Mouse (Mus musculus) inflammation-experienced regulatory T-cells, adult 6 months (primary cell): ENCODE measurements around the gene Alpl. TPM values are rescaled to one million over a fixed set of nuclear protein-coding genes. Genes with fewer than 3 reads are reported as not detected.

Source experiments
- ATAC-seq: one replicate; pipeline ENCODE4 v1.8.0; 2017
- polyA plus RNA-seq, 3 experiments: library from polyadenylated mRNA; unstranded; fragments of 100-300 nt; shearing (Covaris generic); gene quantifications; one replicate each; pipeline ENCODE4 v1.2.1; 2017

Gene Alpl
- polyA plus RNA-seq, 3 experiments from 2014 or later = 0.43 to 1.4 (median 1.4) TPM

DNA sequence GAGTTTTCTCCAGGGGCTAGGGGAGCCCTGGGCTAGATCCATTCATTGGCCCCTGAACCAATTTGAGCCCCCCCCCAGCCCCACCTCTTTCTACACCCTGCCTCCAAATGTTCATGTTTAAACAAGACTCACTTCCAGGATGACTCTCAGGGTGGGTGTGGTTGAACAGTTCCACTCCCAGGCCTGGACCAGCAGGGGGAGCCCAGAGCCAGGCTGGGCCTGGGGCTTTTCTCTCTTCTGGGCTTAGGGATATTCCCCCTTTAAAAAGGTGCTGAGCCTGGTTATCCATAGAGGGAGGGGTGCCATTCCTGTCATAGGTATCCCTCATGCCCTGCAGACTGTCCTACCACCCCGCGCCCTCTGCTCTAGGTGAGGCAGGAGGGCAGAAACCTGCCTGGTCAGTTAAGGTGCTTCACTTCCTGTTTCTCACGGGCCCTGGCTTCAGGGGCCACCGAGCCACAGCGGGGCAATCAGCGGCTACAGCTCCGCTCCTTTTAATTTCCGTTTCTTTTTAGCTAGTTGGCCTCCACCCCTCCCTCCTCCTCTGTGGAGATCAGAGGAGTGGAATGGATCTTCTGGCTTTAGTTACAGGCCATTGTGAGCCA, 82.1 kb downstream of the Alpl start:
- peak; percentile 32 for ATAC-seq

DNA sequence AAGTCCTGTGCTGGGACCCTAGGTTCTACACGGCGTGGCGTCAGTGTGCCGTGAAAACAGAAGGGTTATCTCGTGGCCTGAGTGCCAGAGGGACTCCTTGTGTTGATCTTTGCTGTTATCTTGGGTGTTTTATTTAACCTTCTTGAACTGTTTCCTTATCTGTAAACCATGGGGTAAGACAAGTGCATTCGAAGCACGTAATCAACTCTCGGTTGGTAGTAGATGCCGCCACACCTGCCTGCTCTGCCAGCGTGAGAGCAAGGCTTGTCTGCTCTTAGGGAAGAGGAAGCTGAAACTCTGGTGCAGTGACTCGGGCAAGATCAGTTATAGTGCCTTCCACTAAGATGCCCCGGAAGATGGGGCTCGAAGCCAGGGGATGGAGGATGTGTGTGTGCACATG, 83.2 kb downstream of the Alpl start:
- ATAC-seq = no peak

DNA sequence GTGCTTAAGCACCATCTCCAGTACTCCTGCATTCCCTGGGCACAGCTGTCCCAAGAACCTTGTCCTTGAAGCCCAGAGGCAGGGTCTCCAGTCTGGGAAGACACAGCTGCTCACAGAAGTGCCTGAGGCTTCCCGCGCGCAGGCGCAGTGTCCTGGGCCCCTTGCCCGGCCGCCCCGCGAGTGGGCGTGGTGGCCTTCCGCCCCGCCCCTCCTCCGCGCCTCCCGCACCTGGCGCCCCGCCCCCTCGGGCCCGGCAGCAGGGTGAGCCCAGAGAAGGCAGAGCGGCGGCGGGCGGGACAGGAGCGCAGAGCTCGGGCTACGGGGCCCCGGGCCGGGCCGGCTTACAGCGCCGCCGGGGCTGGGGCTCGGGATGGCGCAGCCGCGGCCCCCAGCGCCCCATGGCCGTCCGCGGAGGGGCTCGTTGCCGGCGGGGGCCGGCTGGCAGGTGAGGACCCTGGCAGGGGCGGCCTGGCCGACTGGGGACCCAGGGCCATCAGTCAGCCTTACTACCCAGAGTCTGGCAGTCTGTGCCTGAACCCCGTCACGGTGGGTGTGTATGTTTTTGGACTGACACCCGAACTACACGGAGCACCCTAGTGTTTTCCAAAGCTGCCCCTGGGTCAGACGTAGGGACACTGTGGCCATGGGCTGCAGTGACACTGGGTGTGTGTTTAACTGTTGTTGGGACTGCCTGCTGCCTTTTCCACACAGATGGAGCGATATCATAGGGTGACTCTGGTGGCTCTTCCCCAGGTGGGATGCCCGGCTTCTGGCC, 88.8 kb downstream of the Alpl start:
- peak; percentile 43 for ATAC-seq

DNA sequence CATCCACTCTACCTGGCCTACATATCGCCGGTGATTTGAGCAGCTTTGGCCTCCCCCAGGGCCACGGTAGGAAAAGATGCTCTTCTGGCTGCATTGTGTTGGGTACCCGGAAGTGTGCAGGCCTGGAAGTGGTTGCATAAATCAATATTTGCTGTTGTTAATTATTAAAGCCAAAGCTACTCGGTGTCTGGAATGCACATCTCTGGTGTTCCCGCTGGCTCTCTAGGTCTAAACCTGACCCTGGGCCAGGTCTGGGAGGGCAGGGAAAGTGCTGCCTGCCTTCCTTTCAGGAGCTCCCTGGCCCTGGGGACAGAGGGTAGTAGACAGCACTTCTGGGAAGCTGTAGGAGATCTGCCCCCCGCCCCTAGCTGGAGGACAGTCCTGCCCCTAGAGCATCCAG, 89.7 kb downstream of the Alpl start:
- ATAC-seq = no peak

DNA sequence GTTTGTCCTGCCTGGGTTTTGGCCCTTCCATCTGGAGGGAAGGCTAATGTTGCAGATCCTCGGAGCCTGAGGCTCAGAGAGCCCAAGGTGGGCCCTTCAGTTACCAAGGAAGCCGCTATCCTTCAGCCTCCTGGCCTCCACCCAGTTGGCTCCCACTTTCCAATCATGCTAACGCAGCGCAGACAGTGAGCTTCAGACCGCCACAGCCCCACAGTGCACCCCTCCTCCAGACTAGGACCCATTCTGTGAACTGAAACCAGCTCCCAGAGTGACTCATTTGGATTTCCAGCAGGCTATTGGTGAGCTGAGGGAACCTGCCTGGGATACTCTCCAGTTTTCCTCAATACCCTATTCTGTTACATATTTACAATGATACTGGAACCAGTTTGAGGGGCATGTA, 90.8 kb downstream of the Alpl start:
- ATAC-seq = no peak

DNA sequence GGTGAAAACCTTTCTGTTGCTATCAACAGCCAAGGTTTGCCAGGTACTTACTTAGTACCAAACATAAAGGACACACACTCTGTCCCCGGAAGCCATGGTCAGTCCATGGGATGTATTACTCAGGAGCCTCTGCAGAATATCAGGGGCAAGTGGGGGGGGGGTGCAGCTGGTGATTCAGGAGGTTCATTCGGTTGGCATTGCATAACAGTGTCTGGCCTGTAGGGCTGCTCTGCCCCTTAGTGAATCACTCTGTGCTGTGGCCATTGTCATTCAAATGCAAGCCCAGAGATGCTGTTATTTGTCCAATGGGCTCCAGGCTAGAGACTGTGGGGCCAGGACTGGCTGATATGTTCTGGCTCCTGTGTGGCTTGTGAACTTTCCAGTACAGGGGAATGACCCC, 91.6 kb downstream of the Alpl start:
- ATAC-seq = no peak

DNA sequence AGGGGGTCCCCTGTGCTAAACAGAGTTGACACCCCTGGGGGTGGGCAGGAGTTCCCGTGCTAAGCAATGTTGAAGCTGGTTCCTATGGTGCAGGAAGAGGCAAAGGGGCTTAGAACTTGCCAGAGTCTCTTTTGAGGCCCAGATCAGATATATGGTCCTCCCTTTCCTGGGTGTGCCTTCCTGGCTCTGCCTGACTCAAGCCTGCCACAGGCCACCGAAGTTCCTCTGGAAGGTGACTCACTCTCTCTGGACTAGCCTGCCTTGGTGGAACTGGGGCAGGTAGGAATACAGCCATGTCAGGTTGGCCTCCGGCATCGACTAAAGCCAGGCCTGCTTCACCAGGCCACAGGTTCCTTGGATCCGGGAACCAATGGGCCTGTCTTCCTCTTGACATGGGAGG, 93.1 kb downstream of the Alpl start:
- no peak for ATAC-seq

DNA sequence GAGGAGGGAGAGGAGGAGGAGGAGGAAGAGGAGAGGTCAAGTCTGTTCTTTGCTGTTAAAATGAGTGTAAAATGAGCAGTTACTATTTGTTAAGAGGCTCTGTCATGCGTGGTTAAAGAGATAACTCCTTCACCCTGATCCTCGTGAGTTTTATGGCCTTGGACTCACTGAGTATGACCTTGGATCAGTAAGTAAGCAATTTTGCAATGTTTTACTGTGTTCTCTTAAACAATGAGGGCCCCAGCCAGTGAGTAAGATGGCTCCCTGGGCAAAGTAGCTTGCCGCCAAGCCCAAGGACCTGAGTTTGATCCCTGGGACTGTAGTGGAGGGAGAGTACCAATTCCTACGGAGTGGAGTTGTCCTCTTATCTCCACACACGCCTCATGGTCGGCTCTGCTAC, 95.2 kb downstream of the Alpl start:
- ATAC-seq = no peak

DNA sequence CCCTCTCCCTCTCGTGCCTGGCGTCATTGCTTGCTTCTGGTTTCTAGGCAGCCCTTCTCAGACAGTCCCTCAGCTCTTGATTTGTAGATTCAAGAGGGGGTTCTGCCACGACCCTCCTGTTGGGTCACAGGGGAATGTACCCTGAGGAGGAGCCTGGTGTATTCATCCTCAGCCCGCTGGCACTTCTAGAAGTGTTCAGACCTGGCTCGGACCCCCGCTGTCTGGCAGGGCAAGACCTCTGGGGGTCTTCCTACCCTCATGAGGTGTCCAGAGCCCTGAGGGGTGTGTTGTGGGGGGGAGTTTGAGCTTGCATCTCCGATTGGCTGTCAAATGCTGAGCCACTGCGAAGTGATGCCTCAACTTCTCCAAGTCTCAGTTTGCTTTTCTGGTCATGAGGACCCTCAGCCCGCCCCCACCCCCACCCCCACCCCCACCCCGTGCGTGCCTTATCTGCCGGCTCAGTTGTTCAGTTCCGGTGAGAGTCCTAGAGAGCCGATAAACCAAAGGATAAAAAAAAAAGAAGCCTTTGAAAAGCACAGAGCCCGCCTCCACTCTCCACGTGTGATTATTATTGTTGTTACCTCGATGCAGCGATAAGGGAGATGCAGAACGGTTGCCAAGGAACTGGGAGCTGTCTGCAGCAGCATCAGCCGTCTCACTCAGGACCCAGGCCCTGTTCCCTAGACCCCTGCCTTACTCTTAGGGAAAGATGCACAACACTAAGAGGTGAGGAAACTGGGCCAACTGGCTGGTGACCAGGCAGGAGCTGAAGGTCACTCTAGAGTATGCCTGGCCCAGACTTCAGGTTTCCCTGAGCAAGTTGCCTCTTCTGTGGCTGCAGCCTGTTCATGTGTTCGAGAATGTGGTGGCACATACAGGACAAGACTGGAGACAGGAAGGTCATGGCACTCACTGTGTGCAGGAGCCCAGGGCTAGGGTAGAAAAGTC, 96.6 kb downstream of the Alpl start:
- no peak for ATAC-seq

DNA sequence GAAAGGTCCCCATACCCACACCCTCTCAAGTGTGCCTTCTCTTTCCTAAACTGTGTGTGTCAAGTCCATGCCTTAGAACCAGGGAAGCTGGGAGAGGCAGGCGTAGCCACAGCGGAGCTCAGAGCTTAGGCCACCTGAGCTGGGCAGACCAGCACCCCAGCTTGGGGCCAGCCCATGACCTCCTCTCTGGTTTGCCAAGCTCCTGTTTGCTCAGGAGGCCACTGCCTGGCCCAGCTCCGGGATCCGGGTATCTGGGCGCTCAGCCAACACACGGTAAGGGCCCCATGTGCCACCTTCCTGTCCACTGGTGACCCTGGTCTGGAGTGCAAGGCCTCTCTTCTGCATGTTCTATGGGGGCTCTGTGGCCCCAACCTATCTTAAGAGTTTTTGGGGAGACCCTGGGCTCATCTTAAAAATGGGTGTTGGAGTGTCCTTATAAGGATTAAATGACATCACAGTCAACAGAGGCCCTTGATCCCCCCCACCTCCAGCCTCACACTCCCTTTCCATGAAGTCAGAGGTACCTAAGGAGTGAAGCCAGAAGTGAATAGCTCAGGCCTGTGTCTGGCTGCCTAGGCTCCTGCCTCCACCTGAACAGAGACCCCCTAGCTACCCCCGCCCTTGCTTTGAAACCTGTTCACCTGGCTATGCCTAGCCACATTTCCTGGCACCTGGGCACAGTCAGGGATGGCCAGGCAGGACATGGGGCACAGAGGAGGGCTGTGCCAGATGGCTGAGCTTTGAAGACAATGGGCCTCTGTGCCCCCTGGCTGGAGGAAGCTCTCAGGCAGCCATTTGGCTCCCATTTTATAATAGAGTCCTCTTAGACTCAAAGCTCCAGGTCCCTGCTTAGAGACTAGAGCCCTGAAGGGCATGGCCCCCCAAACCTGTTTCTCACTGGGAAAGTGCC, 97.9 kb downstream of the Alpl start:
- no peak for ATAC-seq

DNA sequence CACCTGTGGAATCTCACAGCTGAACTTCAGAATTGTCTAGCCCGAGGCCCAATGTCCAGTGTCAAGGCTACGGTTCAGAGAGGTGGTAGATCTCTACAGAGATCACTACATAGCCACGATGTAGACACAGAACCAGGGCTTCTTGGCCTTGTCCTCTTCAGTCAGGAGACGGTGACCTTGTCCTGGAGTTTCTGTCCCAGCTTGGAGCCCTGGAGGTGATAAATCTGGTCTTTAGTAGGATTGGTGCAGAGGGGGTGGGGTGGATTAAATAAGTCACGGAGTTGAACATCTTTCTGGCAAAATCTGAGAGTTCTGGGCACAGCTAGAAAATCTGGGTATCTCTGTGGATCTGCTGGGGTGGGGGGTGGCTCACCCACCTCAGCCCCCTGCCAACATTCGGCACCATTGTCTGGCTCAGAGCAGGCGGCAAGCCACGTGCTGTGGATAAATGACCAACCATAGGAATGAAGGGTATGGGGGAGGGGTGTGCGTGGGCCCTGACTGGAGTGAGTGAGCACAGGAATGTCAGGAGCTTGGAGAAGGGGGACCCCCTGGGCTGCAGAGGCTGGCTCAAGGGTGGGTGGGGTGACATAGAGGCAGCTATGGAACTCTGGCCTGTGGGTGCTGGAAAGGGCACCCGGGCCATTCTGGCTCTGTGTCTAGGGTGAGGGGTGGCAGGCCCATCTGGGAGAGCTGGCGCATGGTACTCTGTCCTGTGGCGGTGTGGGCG, 98.9 kb downstream of the Alpl start:
- ATAC-seq = no peak

DNA sequence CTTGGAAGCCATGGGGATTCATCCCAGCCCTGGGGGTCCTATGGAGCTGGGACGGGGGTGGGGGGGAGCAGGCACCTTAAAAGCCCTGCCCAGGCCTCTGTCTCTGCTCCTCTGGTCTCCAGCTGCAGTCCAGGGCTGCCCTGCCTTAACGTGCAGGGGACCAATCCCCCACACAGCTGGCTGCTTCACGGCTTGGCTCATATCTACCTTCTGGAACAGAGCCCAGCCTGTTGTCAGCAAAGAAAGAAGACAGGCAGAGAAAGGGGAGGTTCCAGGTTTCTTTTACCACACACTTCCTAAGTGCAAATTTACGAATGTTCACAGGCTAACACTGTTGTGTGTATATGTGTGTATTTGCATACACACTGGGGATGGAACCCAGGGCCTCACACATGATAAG, 100.3 kb downstream of the Alpl start:
- no peak for ATAC-seq

DNA sequence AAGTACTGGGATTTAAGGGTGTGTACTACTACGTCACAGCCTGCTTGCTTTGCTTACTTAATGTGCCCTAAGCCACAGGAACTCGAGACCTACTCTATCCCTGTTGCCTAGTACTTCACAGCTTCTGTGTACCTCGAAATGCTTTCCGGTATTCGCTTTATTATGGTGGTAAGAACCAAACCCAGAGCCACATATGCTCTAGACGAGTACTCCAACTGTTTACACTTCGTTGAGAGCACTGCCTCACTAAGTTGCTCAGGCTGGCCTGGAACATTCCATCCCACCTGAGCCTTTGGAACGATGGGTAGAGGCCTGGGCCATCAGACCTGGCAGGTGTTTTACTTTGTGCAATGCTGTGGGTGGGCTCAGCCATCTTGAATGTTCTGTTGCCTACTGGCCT, 100.9 kb downstream of the Alpl start:
- ATAC-seq = no peak

DNA sequence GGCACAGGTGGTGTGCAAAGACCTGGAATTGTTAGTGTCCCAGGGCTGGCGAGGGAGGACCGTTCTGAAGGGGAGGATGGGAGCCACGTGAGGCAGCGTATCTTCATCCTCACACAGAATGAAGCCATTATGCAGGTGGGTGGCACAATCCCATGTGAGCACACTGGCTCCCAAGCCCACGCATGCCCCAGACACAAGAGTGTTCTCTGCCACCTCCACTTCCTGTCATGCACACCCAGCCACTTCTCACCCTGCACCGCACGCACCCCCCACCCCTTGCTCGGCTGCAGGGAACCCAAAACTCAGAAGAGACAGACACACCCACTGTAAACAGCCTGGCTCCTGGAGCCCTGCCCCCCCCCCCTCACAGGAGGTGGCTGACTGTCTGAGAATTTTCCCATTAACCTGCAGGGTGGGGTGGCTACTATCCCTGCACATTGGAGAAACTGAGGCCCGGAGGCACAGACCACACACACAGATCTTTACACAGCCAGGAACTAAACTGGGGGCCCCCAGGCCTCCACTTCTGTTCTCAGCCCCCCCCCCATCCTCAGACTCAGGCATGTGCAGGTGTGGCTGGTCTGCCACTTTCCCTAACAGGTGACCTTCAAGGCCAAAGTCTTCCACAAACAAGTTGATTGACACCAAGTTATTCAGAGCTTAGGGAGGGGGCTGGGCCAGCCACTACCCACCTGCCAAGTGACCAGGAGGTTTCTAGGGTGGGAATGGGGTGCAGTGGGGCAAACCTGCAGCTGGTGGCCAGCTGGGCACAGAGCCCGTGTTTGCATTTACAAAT, 103.9 kb downstream of the Alpl start:
- ATAC-seq = no peak

Other genes with a start within 250 kb of the Alpl start
- gene Ldlrad2, start 221.8 kb downstream of the Alpl start, polyA plus RNA-seq = not detected
- gene Usp48, start 202.6 kb downstream of the Alpl start, polyA plus RNA-seq = 10 to 100 TPM; 50.7 to 65.5 (median 59.6) TPM
- gene Rap1gap, start 131.7 kb downstream of the Alpl start, polyA plus RNA-seq = 1 to 10 TPM in 2 of 3 experiments, under 1 TPM in 1; 0.45 to 2.3 (median 1.9) TPM
- 10 to 100 TPM; 18.2 to 32.0 (median 23.3) TPM for gene Ece1, start 65.9 kb upstream of the Alpl start, polyA plus RNA-seq
- gene Eif4g3, start 196.6 kb upstream of the Alpl start, polyA plus RNA-seq = 10 to 100 TPM; 33.8 to 51.8 (median 42.4) TPM